Mouse (Mus musculus) kidney, adult 8-10 months (tissue): ENCODE measurements at regions not wholly inside any gene's neighbourhood (a gene's known extent, or its start where the extent isn't known, plus 50 kb on each side); places are given as distances from the start of the nearest gene placed in this dataset.

Source experiments
- DNase-seq, 2 experiments: peaks; one replicate each; pipeline ENCODE4 v3.0.0; 2022

GRCm38 (mm10) chr5:101596996-101597395, 67.8 kb downstream of the Nkx6-1 start:
- DNase-seq, result no peak

GRCm38 (mm10) chr5:101591236-101591635, 73.6 kb downstream of the Nkx6-1 start:
- DNase-seq, result no peak

- no peak for DNase-seq
These were observed 74.3 kb downstream of the Nkx6-1 start for GRCm38 (mm10) chr5:101590341-101591124.

GRCm38 (mm10) chr5:101572966-101573365, 91.8 kb downstream of the Nkx6-1 start:
- DNase-seq, result no peak

GRCm38 (mm10) chr5:101565770-101566169, 99.0 kb downstream of the Nkx6-1 start:
- DNase-seq, result no peak

- DNase-seq, result no peak
These were observed 104.4 kb downstream of the Nkx6-1 start for GRCm38 (mm10) chr5:101560366-101560765.

- DNase-seq, result peak; percentile 49 to 59
These were observed 106.4 kb downstream of the Nkx6-1 start for GRCm38 (mm10) chr5:101558279-101558987.

- no peak for DNase-seq
These were observed 107.6 kb downstream of the Nkx6-1 start for GRCm38 (mm10) chr5:101557156-101557555.

- DNase-seq, result no peak
These were observed 121.5 kb downstream of the Nkx6-1 start for GRCm38 (mm10) chr5:101543326-101543725.

GRCm38 (mm10) chr5:101539818-101540217, 125.0 kb downstream of the Nkx6-1 start:
- DNase-seq, result no peak

GRCm38 (mm10) chr5:101539254-101539549, 125.6 kb downstream of the Nkx6-1 start:
- no peak for DNase-seq

- DNase-seq, result no peak
These were observed 126.2 kb downstream of the Nkx6-1 start for GRCm38 (mm10) chr5:101538410-101539253.

GRCm38 (mm10) chr5:101537518-101538380, 127.0 kb downstream of the Nkx6-1 start:
- no peak for DNase-seq

GRCm38 (mm10) chr5:101535451-101535850, 129.3 kb downstream of the Nkx6-1 start:
- DNase-seq, result no peak

GRCm38 (mm10) chr5:101525346-101525745, 139.4 kb downstream of the Nkx6-1 start:
- peak; percentile 23 to 35 for DNase-seq

GRCm38 (mm10) chr5:101524670-101525069, 140.1 kb downstream of the Nkx6-1 start:
- peak in 1 of 2 experiments; percentile 4 for DNase-seq

- peak in 1 of 2 experiments; percentile 2 for DNase-seq
These were observed 140.9 kb downstream of the Nkx6-1 start for GRCm38 (mm10) chr5:101523902-101524301.

- DNase-seq, result peak in 1 of 2 experiments; percentile 16
These were observed 141.3 kb downstream of the Nkx6-1 start for GRCm38 (mm10) chr5:101523490-101523889.

- no peak for DNase-seq
These were observed 143.7 kb downstream of the Nkx6-1 start for GRCm38 (mm10) chr5:101520935-101521655.

- DNase-seq, result no peak
These were observed 145.8 kb downstream of the Nkx6-1 start for GRCm38 (mm10) chr5:101518791-101519547.

- no peak for DNase-seq
These were observed 167.1 kb downstream of the Nkx6-1 start for GRCm38 (mm10) chr5:101497698-101498048.
